Mouse (Mus musculus) liver, embryonic 13.5 days (tissue): ENCODE measurements around the gene Cbx6. TPM values are rescaled to one million over a fixed set of nuclear protein-coding genes. Genes with fewer than 3 reads are reported as not detected.

ENCODE experiments used
- ATAC-seq: fragments of 200-750 bp; cut with Nextera tagmentation; 2 replicates; pipeline ENCODE4 v1.8.0; 2017; ENCODE audit warnings: low read depth, mild to moderate bottlenecking, moderate number of reproducible peaks, moderate library complexity
- DNase-seq: peaks from one replicate; pipeline ENCODE4 v3.0.0; 2022
- H3K27ac ChIP-seq: fragments of 300-500 bp; sonication (generic); 2 replicates; pipeline ENCODE4 v1.5.1; 2015; ENCODE audit warnings: moderate library complexity, mild to moderate bottlenecking, inconsistent platforms
- H3K27me3 ChIP-seq: fragments of 300-500 bp; sonication (generic); 2 replicates; pipeline ENCODE4 v1.6.1; 2015; ENCODE audit warnings: mild to moderate bottlenecking, inconsistent platforms
- H3K36me3 ChIP-seq: fragments of 300-500 bp; sonication (generic); 2 replicates; pipeline ENCODE4 v1.6.1; 2015; ENCODE audit warnings: mild to moderate bottlenecking, inconsistent platforms
- H3K4me1 ChIP-seq: fragments of 300-500 bp; sonication (generic); replicated peaks from 2 replicates; pipeline ENCODE4 v1.6.1; 2015; ENCODE audit warnings: inconsistent platforms
- H3K4me2 ChIP-seq: fragments of 300-500 bp; sonication (generic); 2 replicates; pipeline ENCODE4 v1.6.1; 2015; ENCODE audit warnings: inconsistent platforms, mild to moderate bottlenecking, moderate library complexity
- H3K4me3 ChIP-seq: fragments of 300-500 bp; sonication (generic); replicated peaks from 2 replicates; pipeline ENCODE4 v1.5.1; 2015; ENCODE audit warnings: mild to moderate bottlenecking, inconsistent platforms
- H3K9ac ChIP-seq: fragments of 300-500 bp; sonication (generic); 2 replicates; pipeline ENCODE4 v1.6.1; 2015; ENCODE audit warnings: mild to moderate bottlenecking, inconsistent platforms
- H3K9me3 ChIP-seq: fragments of 300-500 bp; sonication (generic); replicated peaks from 2 replicates; pipeline ENCODE4 v1.6.1; 2016; ENCODE audit warnings: inconsistent platforms
- whole genome bisulfite sequencing: fragments of 180-500 bp; shearing (Covaris S2); methylation state at CpG from one replicate; pipeline ENCODE4 v1.1.7; 2015; ENCODE audit not compliant: insufficient replicate concordance; 5-methylcytosine and 5-hydroxymethylcytosine counted together
- polyA plus RNA-seq: library from polyadenylated mRNA; unstranded; fragments of >200 nt; fragmentation: Nextera tagmentation; extraction: Ambion mirVana; gene quantifications from 2 replicates; pipeline ENCODE4 v1.2.1, GENCODE M21; 2015

The Cbx6 gene
- polyA plus RNA-seq, 1 experiment from 2014 or later: 9.7 TPM

- Histone ChIP-seq H3K4me2 (no peak overlapping the region), H3K9me3 (no peaks in the 10 kb centered on the region), H3K27ac (no peak overlapping the region), H3K36me3 (peaks cover 19% of the 10 kb centered on the region), H3K27me3 (no peaks in the 10 kb centered on the region), H3K9ac (no peak overlapping the region), H3K4me1 (peaks cover 52% of the 10 kb centered on the region), H3K4me3 (no peak overlapping the region)
- 70% methylated on average over 5 of the region's 5 CpGs for WGBS
- DNase-seq (no peak), ATAC-seq (no peak)
Measured at GRCm38 (mm10) chr15:79829431-79829830, 5.1 kb downstream of the Cbx6 start.

GRCm38 (mm10) chr15:79828366-79829035 lies 6.0 kb downstream of the Cbx6 start:
- Histone ChIP-seq H3K4me3 (no peak overlapping the region), H3K36me3 (peaks cover 19% of the 10 kb centered on the region), H3K4me1 (peaks cover 51% of the 10 kb centered on the region), H3K4me2 (peak overlapping the region; percentile 26), H3K9ac (no peak overlapping the region), H3K27ac (no peak overlapping the region), H3K27me3 (no peaks in the 10 kb centered on the region), H3K9me3 (no peaks in the 10 kb centered on the region)
- DNase-seq: no peak
- no peak for ATAC-seq
- 53% methylated on average over 46 of the region's 46 CpGs for WGBS

- Histone ChIP-seq H3K4me1 (peaks cover 50% of the 10 kb centered on the region), H3K4me2 (no peak overlapping the region), H3K27ac (no peak overlapping the region), H3K9ac (no peak overlapping the region), H3K9me3 (no peaks in the 10 kb centered on the region), H3K4me3 (no peak overlapping the region), H3K27me3 (no peaks in the 10 kb centered on the region), H3K36me3 (peaks cover 24% of the 10 kb centered on the region)
- 82% methylated on average over 11 of the region's 11 CpGs for WGBS
- DNase-seq: no peak
- no peak for ATAC-seq
Measured at GRCm38 (mm10) chr15:79827778-79828210, 6.7 kb downstream of the Cbx6 start.

- 71% methylated on average over 14 of the region's 14 CpGs for WGBS
- H3K36me3 ChIP-seq: peaks cover 24% of the 10 kb centered on the region
- no peak overlapping the region for H3K27ac ChIP-seq
- no peak overlapping the region for H3K4me3 ChIP-seq
- H3K9ac ChIP-seq: no peak overlapping the region
- peaks cover 50% of the 10 kb centered on the region for H3K4me1 ChIP-seq
- H3K27me3 ChIP-seq: no peaks in the 10 kb centered on the region
- H3K4me2 ChIP-seq: no peak overlapping the region
- no peak for DNase-seq
- no peak for ATAC-seq
- no peaks in the 10 kb centered on the region for H3K9me3 ChIP-seq
Measured at GRCm38 (mm10) chr15:79827061-79827777, 7.3 kb downstream of the Cbx6 start.

GRCm38 (mm10) chr15:79826221-79826935 lies 8.1 kb downstream of the Cbx6 start:
- Histone ChIP-seq H3K27ac (no peak overlapping the region), H3K4me3 (no peak overlapping the region), H3K4me2 (no peak overlapping the region), H3K27me3 (no peaks in the 10 kb centered on the region), H3K4me1 (peaks cover 45% of the 10 kb centered on the region), H3K36me3 (peaks cover 19% of the 10 kb centered on the region), H3K9me3 (no peaks in the 10 kb centered on the region), H3K9ac (no peak overlapping the region)
- DNase-seq (no peak), ATAC-seq (no peak)
- WGBS: 74% methylated on average over 9 of the region's 9 CpGs

GRCm38 (mm10) chr15:79825146-79825825 lies 9.2 kb downstream of the Cbx6 start:
- ATAC-seq: no peak
- DNase-seq: peak; percentile 23
- H3K4me2 ChIP-seq: no peak overlapping the region
- H3K27ac ChIP-seq: no peak overlapping the region
- 60% methylated on average over 14 of the region's 14 CpGs for WGBS
- H3K9me3 ChIP-seq: no peaks in the 10 kb centered on the region
- H3K36me3 ChIP-seq: peaks cover 18% of the 10 kb centered on the region
- peaks cover 41% of the 10 kb centered on the region for H3K4me1 ChIP-seq
- no peak overlapping the region for H3K9ac ChIP-seq
- no peaks in the 10 kb centered on the region for H3K27me3 ChIP-seq
- no peak overlapping the region for H3K4me3 ChIP-seq

GRCm38 (mm10) chr15:79823588-79824280 lies 10.8 kb downstream of the Cbx6 start:
- DNase-seq (no peak), ATAC-seq (no peak)
- WGBS: 52% methylated on average over 19 of the region's 19 CpGs
- no peaks in the 10 kb centered on the region for H3K27me3 ChIP-seq
- no peak overlapping the region for H3K27ac ChIP-seq
- no peak overlapping the region for H3K4me2 ChIP-seq
- H3K9ac ChIP-seq: no peak overlapping the region
- H3K4me1 ChIP-seq: peaks cover 28% of the 10 kb centered on the region
- peaks cover 15% of the 10 kb centered on the region for H3K36me3 ChIP-seq
- no peak overlapping the region for H3K4me3 ChIP-seq
- peaks cover under 1% of the 10 kb centered on the region; the same call in 1 of the 2 replicates for H3K9me3 ChIP-seq

GRCm38 (mm10) chr15:79822265-79823199 lies 12.0 kb downstream of the Cbx6 start:
- H3K4me2 ChIP-seq: no peak overlapping the region
- 51% methylated on average over 13 of the region's 13 CpGs for WGBS
- peak; percentile 39; the same call in 1 of the 2 replicates for ATAC-seq
- no peak overlapping the region for H3K27ac ChIP-seq
- no peak overlapping the region for H3K4me3 ChIP-seq
- no peak for DNase-seq
- peaks cover 5% of the 10 kb centered on the region; the same call in 1 of the 2 replicates for H3K9me3 ChIP-seq
- no peaks in the 10 kb centered on the region for H3K27me3 ChIP-seq
- peaks cover 22% of the 10 kb centered on the region for H3K4me1 ChIP-seq
- no peak overlapping the region for H3K9ac ChIP-seq
- H3K36me3 ChIP-seq: 0 out of 2 replicates have a peak, but pooled peaks cover 5% of the 10 kb centered on the region

GRCm38 (mm10) chr15:79818325-79818724 lies 16.2 kb downstream of the Cbx6 start:
- H3K27me3 ChIP-seq: peaks cover 11% of the 10 kb centered on the region; the same call in 1 of the 2 replicates
- H3K4me3 ChIP-seq: no peak overlapping the region
- peaks cover 5% of the 10 kb centered on the region; the same call in 1 of the 2 replicates for H3K9me3 ChIP-seq
- ATAC-seq (no peak), DNase-seq (no peak)
- no peak overlapping the region for H3K4me2 ChIP-seq
- H3K4me1 ChIP-seq: peaks cover 12% of the 10 kb centered on the region; the same call in 1 of the 2 replicates
- 0 out of 2 replicates have a peak, but pooled peaks cover 4% of the 10 kb centered on the region for H3K36me3 ChIP-seq
- H3K27ac ChIP-seq: no peak overlapping the region
- H3K9ac ChIP-seq: no peak overlapping the region
- WGBS: 67% methylated on average over 4 of the region's 4 CpGs
